Mouse (Mus musculus) MEL (cell line): ENCODE data around the gene Ptgs1. TPM values are rescaled to one million over a fixed set of nuclear protein-coding genes. Genes with fewer than 3 reads are reported as not detected.

Experiments
- DNase-seq: peaks from one replicate; pipeline ENCODE4 v3.0.0; 2011; ENCODE audit warnings: low read depth, low spot score
- H3K27ac ChIP-seq: 2 replicates; pipeline ENCODE4 v1.5.1; 2012; ENCODE audit warnings: low read depth, mild to moderate bottlenecking, control low read depth, low read length, moderate library complexity; ENCODE audit not compliant: control insufficient read depth
- H3K27me3 ChIP-seq, 2 experiments: fragments of 150-350 bp in 1 of 2; sonication (generic) in 1 of 2; 2 replicates each; pipeline ENCODE4 v1.6.1; 2012; ENCODE audit warnings: low read length in 2 of 2, mild to moderate bottlenecking in 2 of 2, improper control_type of control experiment in 1 of 2, moderate library complexity in 1 of 2; ENCODE audit not compliant: insufficient read depth in 2 of 2, control insufficient read depth in 1 of 2
- H3K36me3 ChIP-seq, 2 experiments: 2 replicates each; pipeline ENCODE4 v1.6.1; 2012 to 2014; ENCODE audit warnings: low read length in 2 of 2, improper control_type of control experiment in 1 of 2, inconsistent platforms in 1 of 2, mild to moderate bottlenecking in 1 of 2; ENCODE audit not compliant: insufficient read depth in 2 of 2, control insufficient read depth in 1 of 2
- H3K4me1 ChIP-seq, 2 experiments: fragments of 150-350 bp in 1 of 2; sonication (generic) in 1 of 2; 2 replicates each; pipeline ENCODE4 v1.6.1; 2012; ENCODE audit warnings: low read length in 2 of 2, improper control_type of control experiment in 1 of 2, mild to moderate bottlenecking in 1 of 2; ENCODE audit not compliant: insufficient read depth in 2 of 2, control insufficient read depth in 1 of 2
- H3K4me3 ChIP-seq, 2 experiments: fragments of 150-350 bp in 1 of 2; sonication (generic) in 1 of 2; 2 replicates each; pipeline ENCODE4 v1.5.1; 2012; ENCODE audit warnings: low read depth in 2 of 2, low read length in 2 of 2, mild to moderate bottlenecking in 2 of 2, moderate library complexity in 2 of 2, control low read depth in 1 of 2, improper control_type of control experiment in 1 of 2; ENCODE audit not compliant: control insufficient read depth in 1 of 2, insufficient read depth in 1 of 2
- H3K79me2 ChIP-seq: 2 replicates; pipeline ENCODE4 v1.6.1; 2012; ENCODE audit warnings: mild to moderate bottlenecking, low read length, moderate library complexity; ENCODE audit not compliant: control insufficient read depth, poor library complexity, insufficient read depth
- H3K9ac ChIP-seq: 2 replicates; pipeline ENCODE4 v1.6.1; 2012; ENCODE audit warnings: low read depth, mild to moderate bottlenecking, control low read depth, low read length, moderate library complexity; ENCODE audit not compliant: control insufficient read depth, poor library complexity, severe bottlenecking
- H3K9me3 ChIP-seq: fragments of 150-350 bp; sonication (generic); replicated peaks from 2 replicates; pipeline ENCODE4 v1.6.1; 2012; ENCODE audit warnings: mild to moderate bottlenecking, low read length, improper control_type of control experiment, moderate library complexity; ENCODE audit not compliant: insufficient read depth
- BHLHE40 ChIP-seq: IDR thresholded peaks from 2 replicates; pipeline ENCODE4 v1.6.1; 2012; ENCODE audit warnings: low read depth, mild to moderate bottlenecking, inconsistent platforms, low read length, improper control_type of control experiment, borderline replicate concordance
- CHD2 ChIP-seq: IDR thresholded peaks from 2 replicates; pipeline ENCODE4 v1.6.1; 2011; ENCODE audit warnings: low read length, improper control_type of control experiment
- CTCF ChIP-seq, 3 experiments: IDR thresholded peaks in 2 of 3; conservative IDR thresholded peaks in 1 of 3; 2 replicates each; pipeline ENCODE4 v1.5.1; 2011 to 2012; ENCODE audit warnings: low read length in 3 of 3, low read depth in 2 of 3, mild to moderate bottlenecking in 2 of 3, improper control_type of control experiment in 1 of 3, inconsistent platforms in 1 of 3, mixed read lengths in 1 of 3, moderate library complexity in 1 of 3; ENCODE audit not compliant: control insufficient read depth in 1 of 3, insufficient read depth in 1 of 3, poor library complexity in 1 of 3, severe bottlenecking in 1 of 3
- ELF1 ChIP-seq: IDR thresholded peaks from 2 replicates; pipeline ENCODE4 v1.6.1; 2014; ENCODE audit warnings: low read depth, mild to moderate bottlenecking, inconsistent platforms, low read length, improper control_type of control experiment, moderate library complexity
- GATA1 ChIP-seq: IDR thresholded peaks from 2 replicates; pipeline ENCODE4 v1.6.1; 2011; ENCODE audit warnings: low read depth, low read length, improper control_type of control experiment
- HCFC1 ChIP-seq: IDR thresholded peaks from 2 replicates; pipeline ENCODE4 v1.6.1; 2012; ENCODE audit warnings: low read depth, mild to moderate bottlenecking, inconsistent platforms, low read length, improper control_type of control experiment, moderate library complexity
- JUND ChIP-seq: IDR thresholded peaks from 2 replicates; pipeline ENCODE4 v1.6.1; 2011; ENCODE audit warnings: low read depth, mild to moderate bottlenecking, improper control_type of control experiment, low read length
- MAX ChIP-seq: IDR thresholded peaks from 2 replicates; pipeline ENCODE4 v1.6.1; 2011; ENCODE audit warnings: low read length, improper control_type of control experiment
- MEF2A ChIP-seq: IDR thresholded peaks from 2 replicates; pipeline ENCODE4 v1.6.1; 2014; ENCODE audit warnings: low read depth, mild to moderate bottlenecking, inconsistent platforms, low read length, improper control_type of control experiment; ENCODE audit not compliant: poor library complexity, insufficient replicate concordance, severe bottlenecking; ENCODE audit errors: extremely low read depth
- MXI1 ChIP-seq: IDR thresholded peaks from 2 replicates; pipeline ENCODE4 v1.6.1; 2011; ENCODE audit warnings: mild to moderate bottlenecking, low read depth, low read length, improper control_type of control experiment
- MYC ChIP-seq: IDR thresholded peaks from 2 replicates; pipeline ENCODE4 v1.6.1; 2011; ENCODE audit warnings: low read depth, mild to moderate bottlenecking, low read length, improper control_type of control experiment, moderate library complexity
- POLR2AphosphoS2 ChIP-seq: IDR thresholded peaks from 2 replicates; pipeline ENCODE4 v1.6.1; 2011; ENCODE audit warnings: low read length, improper control_type of control experiment
- POLR2AphosphoS5 ChIP-seq: IDR thresholded peaks from 2 replicates; pipeline ENCODE4 v1.6.1; 2012; ENCODE audit warnings: low read depth, borderline replicate concordance, mild to moderate bottlenecking, inconsistent platforms, low read length, moderate library complexity, mixed read lengths
- RCOR1 ChIP-seq: IDR thresholded peaks from 2 replicates; pipeline ENCODE4 v1.6.1; 2012; ENCODE audit warnings: low read depth, mild to moderate bottlenecking, inconsistent platforms, low read length, improper control_type of control experiment
- SIN3A ChIP-seq: IDR thresholded peaks from 2 replicates; pipeline ENCODE4 v1.6.1; 2012; ENCODE audit warnings: low read length, improper control_type of control experiment, inconsistent platforms
- USF2 ChIP-seq, 2 experiments: IDR thresholded peaks; 2 replicates each; pipeline ENCODE4 v1.6.1; 2011 to 2012; ENCODE audit warnings: improper control_type of control experiment in 2 of 2, low read length in 2 of 2, borderline replicate concordance in 1 of 2, inconsistent platforms in 1 of 2, low read depth in 1 of 2, mild to moderate bottlenecking in 1 of 2; ENCODE audit not compliant: insufficient read depth in 1 of 2
- ZC3H11A ChIP-seq: IDR thresholded peaks from 2 replicates; pipeline ENCODE4 v1.6.1; 2012; ENCODE audit warnings: low read depth, mild to moderate bottlenecking, inconsistent platforms, low read length, improper control_type of control experiment
- ZMIZ1 ChIP-seq: IDR thresholded peaks from 2 replicates; pipeline ENCODE4 v1.6.1; 2012; ENCODE audit warnings: low read depth, mild to moderate bottlenecking, inconsistent platforms, low read length, improper control_type of control experiment, moderate library complexity
- ZNF384 ChIP-seq: IDR thresholded peaks from 2 replicates; pipeline ENCODE4 v1.6.1; 2012; ENCODE audit warnings: low read depth, mild to moderate bottlenecking, inconsistent platforms, low read length, improper control_type of control experiment
- polyA plus RNA-seq, 2 experiments: library from polyadenylated mRNA; stranded (reverse) in 1 of 2; unstranded in 1 of 2; fragments of >175 nt in 1 of 2; fragments of >200 nt in 1 of 2; gene quantifications; 2 replicates each; pipeline versions ENCODE4 v1.2.1 to v1.2.4; 2012; ENCODE audit warnings: low replicate concordance in 2 of 2, low read depth in 1 of 2; ENCODE audit not compliant: insufficient read length in 2 of 2, insufficient read depth in 1 of 2, missing spikeins in 1 of 2
- total RNA-seq: library from RNA; depleted of rRNA; stranded (reverse); fragments of 300-350 nt; gene quantifications from 2 replicates; pipeline ENCODE4 v1.2.3, GENCODE M21; 2012

Ptgs1 gene
- total and polyA plus RNA-seq, 3 experiments, result 3.9 to 20.0 TPM; not detected in 1

GRCm38 (mm10) chr2:36238467-36238866 lies 8.2 kb downstream of the Ptgs1 start:
- Histone ChIP-seq H3K9ac (no peak overlapping the region), H3K9me3 (no peaks in the 10 kb centered on the region), H3K4me3 (no peak overlapping the region), H3K27ac (no peak overlapping the region), H3K4me1 (peaks cover 0 to 9% of the 10 kb centered on the region in 2 experiments; a peak in 1 of 4 replicates), H3K36me3 (peaks cover 0 to 2% of the 10 kb centered on the region in 2 experiments; a peak in 1 of 4 replicates), H3K27me3 (no peaks in the 10 kb centered on the region), H3K79me2 (no peaks in the 10 kb centered on the region)
- no peak for TF ChIP-seq HCFC1
- TF ChIP-seq CTCF (IDR thresholded peaks at IDR 0.05 in 2 of 3, conservative IDR thresholded peaks at IDR 0.05 in 1 of 3; ENCODE audit: control insufficient read depth in 1 of 3, insufficient read depth in 1 of 3, low read depth in 2 of 3, low read length in 3 of 3, poor library complexity in 1 of 3, severe bottlenecking in 1 of 3), result peak in 2 of 3 experiments; percentile 10 to 24; a peak in 1 of 6 replicates
- DNase-seq, result no peak

GRCm38 (mm10) chr2:36238951-36239350 lies 8.7 kb downstream of the Ptgs1 start:
- DNase-seq, result no peak
- H3K79me2 ChIP-seq, result no peaks in the 10 kb centered on the region
- no peak for TF ChIP-seq SIN3A
- TF ChIP-seq JUND, result no peak
- no peak for TF ChIP-seq POLR2AphosphoS5
- no peak for TF ChIP-seq BHLHE40
- TF ChIP-seq MAX, result no peak
- no peak for TF ChIP-seq ZMIZ1
- no peaks in the 10 kb centered on the region for H3K27me3 ChIP-seq
- H3K9ac ChIP-seq, result no peak overlapping the region
- no peak overlapping the region for H3K27ac ChIP-seq
- no peaks in the 10 kb centered on the region for H3K9me3 ChIP-seq
- no peak overlapping the region for H3K4me3 ChIP-seq
- peaks cover 0 to 9% of the 10 kb centered on the region in 2 experiments; a peak in 1 of 4 replicates for H3K4me1 ChIP-seq
- peaks cover 0 to 2% of the 10 kb centered on the region in 2 experiments; a peak in 1 of 4 replicates for H3K36me3 ChIP-seq

GRCm38 (mm10) chr2:36242514-36242913 lies 12.3 kb downstream of the Ptgs1 start:
- no peaks in the 10 kb centered on the region for H3K36me3 ChIP-seq
- no peaks in the 10 kb centered on the region for H3K9me3 ChIP-seq
- no peaks in the 10 kb centered on the region for H3K79me2 ChIP-seq
- H3K9ac ChIP-seq, result no peak overlapping the region
- H3K4me3 ChIP-seq, result no peak overlapping the region
- no peak for DNase-seq
- no peak for TF ChIP-seq MXI1
- no peak for TF ChIP-seq ELF1
- TF ChIP-seq USF2 (IDR thresholded peaks at IDR 0.05; ENCODE audit: borderline replicate concordance in 1 of 2, insufficient read depth in 1 of 2, low read depth in 1 of 2, low read length in 2 of 2), result no peak
- no peak for TF ChIP-seq MEF2A
- TF ChIP-seq ZMIZ1, result no peak
- TF ChIP-seq HCFC1, result no peak
- TF ChIP-seq ZC3H11A, result no peak
- TF ChIP-seq RCOR1, result no peak
- TF ChIP-seq MYC, result no peak
- TF ChIP-seq CTCF (IDR thresholded peaks at IDR 0.05 in 2 of 3, conservative IDR thresholded peaks at IDR 0.05 in 1 of 3; ENCODE audit: control insufficient read depth in 1 of 3, insufficient read depth in 1 of 3, low read depth in 2 of 3, low read length in 3 of 3, poor library complexity in 1 of 3, severe bottlenecking in 1 of 3), result no peak
- TF ChIP-seq BHLHE40, result no peak
- TF ChIP-seq POLR2AphosphoS2, result no peak
- no peak for TF ChIP-seq CHD2
- TF ChIP-seq GATA1, result no peak
- TF ChIP-seq ZNF384, result no peak
- TF ChIP-seq, all 39 proteins: peak for 0
- Histone ChIP-seq H3K27me3 (no peaks in the 10 kb centered on the region), H3K4me1 (no peaks in the 10 kb centered on the region), H3K27ac (no peak overlapping the region)
